Mouse (Mus musculus) limb, embryonic 11.5 days (tissue): ENCODE measurements around the gene 1700123O20Rik. TPM values are rescaled to one million over a fixed set of nuclear protein-coding genes. Genes with fewer than 3 reads are reported as not detected.

Experiments used
- ATAC-seq: fragments of 200-750 bp; cut with Nextera tagmentation; 2 replicates; pipeline ENCODE4 v1.8.0; 2017; ENCODE audit warnings: low read depth; ENCODE audit not compliant: insufficient number of reproducible peaks, low FRiP score, low TSS enrichment
- DNase-seq: peaks from one replicate; pipeline ENCODE4 v3.0.0-alpha.2; 2015; ENCODE audit warnings: low spot score
- H3K27ac ChIP-seq: fragments of 300-500 bp; sonication (generic); replicated peaks from 2 replicates; pipeline ENCODE4 v1.5.1; 2014; ENCODE audit warnings: low read depth, mild to moderate bottlenecking, low read length
- H3K27me3 ChIP-seq: fragments of 300-500 bp; sonication (generic); 2 replicates; pipeline ENCODE4 v1.6.1; 2014; ENCODE audit warnings: mild to moderate bottlenecking, low read length, mixed read lengths; ENCODE audit not compliant: control insufficient read depth, insufficient read depth
- H3K36me3 ChIP-seq: fragments of 300-500 bp; sonication (generic); 2 replicates; pipeline ENCODE4 v1.6.1; 2014; ENCODE audit warnings: mild to moderate bottlenecking, low read length, moderate library complexity, mixed read lengths; ENCODE audit not compliant: control insufficient read depth, insufficient read depth
- H3K4me1 ChIP-seq: fragments of 300-500 bp; sonication (generic); 2 replicates; pipeline ENCODE4 v1.6.1; 2014; ENCODE audit warnings: low read length, mixed read lengths; ENCODE audit not compliant: control insufficient read depth, insufficient read depth
- H3K4me2 ChIP-seq: fragments of 300-500 bp; sonication (generic); 2 replicates; pipeline ENCODE4 v1.6.1; 2014; ENCODE audit warnings: low read depth, mild to moderate bottlenecking, moderate library complexity; ENCODE audit not compliant: severe bottlenecking
- H3K4me3 ChIP-seq: fragments of 300-500 bp; sonication (generic); 2 replicates; pipeline ENCODE4 v1.5.1; 2014; ENCODE audit warnings: low read depth, low read length
- H3K9ac ChIP-seq: fragments of 300-500 bp; sonication (generic); 2 replicates; pipeline ENCODE4 v1.6.1; 2014; ENCODE audit warnings: mild to moderate bottlenecking, low read length
- H3K9me3 ChIP-seq: fragments of 300-500 bp; sonication (generic); 2 replicates; pipeline ENCODE4 v1.6.1; 2016; ENCODE audit warnings: low read length; ENCODE audit not compliant: control insufficient read depth
- WGBS: fragments of 180-500 bp; shearing (Covaris S2); extraction: QIAGEN DNeasy Blood & Tissue Kit; methylation state at CpG from one replicate; pipeline ENCODE4 v1.1.7; 2014; 5-methylcytosine and 5-hydroxymethylcytosine counted together
- polyA plus RNA-seq: library from polyadenylated mRNA; unstranded; fragments of >200 nt; fragmentation: Nextera tagmentation; extraction: Ambion mirVana; gene quantifications from 2 replicates; pipeline ENCODE4 v1.2.1, GENCODE M21; 2014

The 1700123O20Rik gene
- polyA plus RNA-seq, 1 experiment from 2014 or later, result 114 TPM

DNA sequence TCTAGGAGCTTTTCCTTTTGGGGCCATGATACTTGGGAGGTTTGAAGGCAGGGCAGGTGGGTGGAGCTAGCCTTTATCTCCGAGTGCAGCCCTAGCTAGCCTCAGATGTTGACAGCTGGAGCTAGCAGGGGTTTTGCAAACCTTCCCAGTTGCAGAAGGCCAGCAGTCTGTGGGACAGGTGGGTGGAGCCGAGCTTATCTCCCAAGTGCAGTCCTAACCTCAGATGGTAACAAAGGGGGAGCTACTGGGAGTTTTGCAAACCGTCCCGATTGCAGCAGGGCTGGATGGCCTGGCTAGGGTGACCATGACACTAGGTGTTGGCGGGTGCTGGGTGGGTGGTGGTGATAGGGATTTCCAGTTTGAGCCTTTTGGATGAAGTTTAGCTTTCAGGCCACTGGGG lies 19.8 kb downstream of the 1700123O20Rik start:
- no peaks in the 10 kb centered on the region for H3K9me3 ChIP-seq
- DNase-seq (no peak), ATAC-seq (no peak)
- no peak overlapping the region for H3K27ac ChIP-seq
- H3K4me3 ChIP-seq, result no peak overlapping the region
- no peaks in the 10 kb centered on the region for H3K36me3 ChIP-seq
- H3K27me3 ChIP-seq, result 0 out of 2 replicates have a peak, but pooled peaks cover 4% of the 10 kb centered on the region
- no peak overlapping the region for H3K9ac ChIP-seq
- no peak overlapping the region for H3K4me2 ChIP-seq
- H3K4me1 ChIP-seq, result no peaks in the 10 kb centered on the region
- 50% methylated on average over 5 of the region's 5 CpGs for WGBS

DNA sequence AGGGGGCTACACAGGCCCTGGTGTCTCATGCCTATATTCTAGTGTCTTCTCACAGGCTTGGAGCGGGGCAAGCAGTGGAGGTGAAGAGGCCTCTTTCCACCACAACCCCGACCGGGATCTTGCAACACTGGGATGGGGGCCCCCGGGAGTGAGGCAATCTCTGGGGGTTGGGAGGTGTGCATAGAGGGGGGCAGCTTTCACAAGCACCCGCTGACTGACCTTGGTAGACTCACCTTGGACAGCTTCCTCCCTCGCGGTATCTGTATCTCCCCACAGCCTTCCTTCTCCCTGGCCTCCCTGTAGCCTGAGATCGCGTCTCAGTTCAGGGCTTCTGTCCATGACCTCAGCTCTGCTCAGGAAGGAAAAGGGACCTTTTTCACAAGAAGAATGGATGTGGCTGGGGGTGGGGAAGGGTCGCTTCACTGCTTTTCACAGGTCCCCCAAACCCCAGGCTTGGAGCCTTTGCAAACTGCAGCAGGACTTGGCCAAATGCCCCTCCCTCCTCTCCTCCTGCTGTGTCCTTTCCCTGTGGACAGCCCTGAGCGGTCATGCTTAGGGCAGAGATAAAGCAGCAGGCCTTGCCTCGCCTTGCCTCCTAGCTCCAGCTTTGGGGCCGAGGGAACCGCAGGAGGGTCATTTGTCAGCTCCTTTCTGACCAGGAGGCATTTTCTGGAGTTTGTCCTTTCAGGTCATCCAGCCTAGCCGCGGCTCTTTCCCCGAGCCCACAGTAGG lies 20.7 kb downstream of the 1700123O20Rik start:
- Histone ChIP-seq H3K9me3 (no peaks in the 10 kb centered on the region), H3K4me2 (no peak overlapping the region), H3K27ac (no peak overlapping the region), H3K4me3 (no peak overlapping the region), H3K9ac (no peak overlapping the region), H3K4me1 (no peaks in the 10 kb centered on the region), H3K27me3 (0 out of 2 replicates have a peak, but pooled peaks cover 4% of the 10 kb centered on the region), H3K36me3 (no peaks in the 10 kb centered on the region)
- 57% methylated on average over 17 of the region's 17 CpGs for WGBS
- DNase-seq, result no peak
- no peak for ATAC-seq

DNA sequence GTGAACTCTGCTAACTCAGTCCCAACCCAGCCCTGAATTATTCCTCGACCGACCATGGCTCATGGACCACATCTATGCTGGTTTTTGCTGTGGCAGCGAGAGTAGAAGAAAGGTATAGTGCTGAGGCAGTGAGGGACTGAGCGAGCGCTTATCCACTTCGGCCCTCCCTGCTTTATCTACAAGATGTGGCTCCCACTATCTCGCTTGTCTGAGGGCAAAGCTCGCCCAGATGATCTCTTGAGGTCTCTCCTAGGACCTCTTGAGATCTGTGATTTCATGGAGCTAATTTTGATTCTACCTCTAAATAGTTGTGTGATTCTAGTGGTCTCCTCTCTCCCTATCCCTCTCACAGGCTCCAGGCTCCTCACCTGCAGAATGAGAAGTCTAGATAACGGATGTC lies 23.0 kb downstream of the 1700123O20Rik start:
- Histone ChIP-seq H3K4me3 (no peak overlapping the region), H3K9ac (no peak overlapping the region), H3K4me2 (no peak overlapping the region), H3K9me3 (no peaks in the 10 kb centered on the region), H3K27me3 (0 out of 2 replicates have a peak, but pooled peaks cover 2% of the 10 kb centered on the region), H3K27ac (no peak overlapping the region), H3K36me3 (no peaks in the 10 kb centered on the region), H3K4me1 (no peaks in the 10 kb centered on the region)
- ATAC-seq (no peak), DNase-seq (no peak)
- 88% methylated on average over 9 of the region's 9 CpGs for WGBS

DNA sequence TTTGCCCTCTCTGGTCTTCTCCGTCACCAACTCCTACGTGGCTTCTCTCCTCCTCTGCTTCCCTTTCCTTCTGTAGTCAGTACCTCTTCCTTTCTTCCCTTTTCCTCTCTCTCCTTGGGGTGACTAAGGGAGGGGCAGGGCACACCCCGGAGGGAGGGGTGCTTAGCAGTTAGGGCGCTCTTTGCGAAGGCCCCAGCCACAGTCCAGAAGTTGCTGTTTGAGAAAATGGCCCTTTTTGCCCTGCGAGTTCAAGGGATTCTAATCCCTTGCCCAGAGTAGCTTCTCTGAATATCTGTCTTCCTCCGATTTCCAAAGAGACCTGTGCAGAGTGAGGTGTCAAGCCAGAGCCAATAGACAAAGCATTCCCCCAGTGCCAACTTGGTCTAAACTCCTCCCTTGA lies 26.1 kb downstream of the 1700123O20Rik start, which contains the start of gene Cebpe:
TSS of gene Cebpe (minus strand) at position 101 of the 400 bp plus-strand sequence.
- ATAC-seq (no peak), DNase-seq (no peak)
- H3K4me1 ChIP-seq, result no peaks in the 10 kb centered on the region
- H3K9ac ChIP-seq, result no peak within 1 kb of the TSS
- H3K27me3 ChIP-seq, result peaks cover 4% of the 10 kb centered on the region; the same call in 1 of the 2 replicates
- H3K27ac ChIP-seq, result no peak within 1 kb of the TSS
- no peak within 1 kb of the TSS for H3K4me2 ChIP-seq
- H3K4me3 ChIP-seq, result no peak within 1 kb of the TSS
- H3K9me3 ChIP-seq, result no peaks in the 10 kb centered on the region
- H3K36me3 ChIP-seq, result no peaks in the 10 kb centered on the region
- 81% methylated on average over 7 of the region's 7 CpGs for WGBS

DNA sequence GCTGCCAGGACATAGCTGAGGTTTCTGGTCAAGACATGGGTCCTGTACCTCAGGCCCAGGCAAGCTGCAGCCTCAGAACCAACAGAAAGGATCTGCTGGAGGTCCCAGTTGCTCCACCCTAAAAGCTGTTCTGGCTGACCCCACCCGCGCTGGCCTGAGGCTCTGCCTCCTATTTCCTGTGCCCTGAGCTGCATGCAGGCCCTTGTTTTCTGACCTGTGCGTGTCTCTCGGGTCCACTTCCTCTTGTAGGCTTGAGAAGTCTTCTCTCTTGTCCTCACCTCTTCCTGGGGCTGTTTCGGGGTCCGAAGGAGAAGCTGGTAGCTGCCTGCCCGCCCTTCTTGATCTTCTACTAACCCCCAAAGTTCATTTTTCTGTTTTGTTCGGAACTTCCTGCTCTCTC lies 26.8 kb downstream of the 1700123O20Rik start:
- H3K9me3 ChIP-seq, result no peaks in the 10 kb centered on the region
- no peak for ATAC-seq
- no peak overlapping the region for H3K4me3 ChIP-seq
- no peak for DNase-seq
- H3K9ac ChIP-seq, result no peak overlapping the region
- H3K4me2 ChIP-seq, result no peak overlapping the region
- 75% methylated on average over 8 of the region's 8 CpGs for WGBS
- no peaks in the 10 kb centered on the region for H3K4me1 ChIP-seq
- H3K27me3 ChIP-seq, result peaks cover 4% of the 10 kb centered on the region; the same call in 1 of the 2 replicates
- no peak overlapping the region for H3K27ac ChIP-seq
- H3K36me3 ChIP-seq, result no peaks in the 10 kb centered on the region

DNA sequence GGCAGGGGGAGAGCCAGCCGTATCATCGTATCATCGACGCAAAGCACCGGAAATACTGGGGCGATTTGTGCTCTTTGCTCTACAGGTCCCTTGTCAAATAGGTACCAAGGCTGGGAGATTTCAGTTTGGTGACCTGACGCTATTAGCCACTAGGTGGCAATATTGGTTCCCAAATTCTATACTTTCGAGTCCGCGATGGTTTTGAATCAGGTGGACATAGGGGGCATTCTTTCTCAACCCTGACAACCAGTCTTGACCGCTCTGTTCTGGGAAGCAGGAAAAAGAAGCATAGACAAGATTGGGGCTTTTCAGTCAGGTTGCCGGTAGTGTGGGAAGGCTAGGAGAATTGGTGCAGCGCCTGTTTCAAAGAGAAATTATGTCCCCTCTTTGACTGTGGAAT lies 28.1 kb downstream of the 1700123O20Rik start:
- Histone ChIP-seq H3K4me3 (no peak overlapping the region), H3K27me3 (peaks cover 4% of the 10 kb centered on the region; the same call in 1 of the 2 replicates), H3K4me2 (peak overlapping the region; percentile 24), H3K9me3 (no peaks in the 10 kb centered on the region), H3K9ac (no peak overlapping the region), H3K4me1 (no peaks in the 10 kb centered on the region), H3K36me3 (no peaks in the 10 kb centered on the region), H3K27ac (no peak overlapping the region)
- under 1% methylated on average over 13 of the region's 13 CpGs for WGBS
- ATAC-seq (no peak), DNase-seq (peak; percentile 82)

DNA sequence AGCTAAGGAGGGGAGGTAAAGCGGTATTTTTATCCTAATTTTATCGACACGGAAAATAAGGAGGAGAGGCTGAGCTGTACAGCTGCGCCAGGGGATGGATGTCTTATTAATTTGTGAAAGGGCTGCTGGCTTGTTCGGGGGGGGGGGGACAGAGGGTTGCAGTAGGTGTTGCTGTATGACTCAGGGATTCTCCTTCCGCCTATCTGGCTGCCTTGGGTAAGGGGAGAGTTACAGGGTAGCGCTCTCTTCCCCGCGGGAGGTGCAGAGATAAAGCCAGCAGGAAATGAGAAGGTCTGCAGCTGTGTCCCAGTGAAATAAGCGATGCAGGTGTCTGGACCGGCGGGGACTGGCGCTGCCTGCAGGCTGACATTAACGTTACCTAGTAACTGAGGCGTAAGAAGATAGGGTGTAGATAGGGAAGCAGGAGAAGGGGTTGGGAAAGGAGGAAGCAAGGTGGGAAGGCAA lies 28.6 kb downstream of the 1700123O20Rik start:
- no peak overlapping the region for H3K9ac ChIP-seq
- H3K27me3 ChIP-seq, result peaks cover 4% of the 10 kb centered on the region; the same call in 1 of the 2 replicates
- no peaks in the 10 kb centered on the region for H3K4me1 ChIP-seq
- H3K27ac ChIP-seq, result no peak overlapping the region
- H3K36me3 ChIP-seq, result no peaks in the 10 kb centered on the region
- H3K9me3 ChIP-seq, result no peaks in the 10 kb centered on the region
- DNase-seq (no peak), ATAC-seq (no peak)
- peak overlapping the region; percentile 24 for H3K4me2 ChIP-seq
- 2% methylated on average over 15 of the region's 15 CpGs for WGBS
- no peak overlapping the region for H3K4me3 ChIP-seq

DNA sequence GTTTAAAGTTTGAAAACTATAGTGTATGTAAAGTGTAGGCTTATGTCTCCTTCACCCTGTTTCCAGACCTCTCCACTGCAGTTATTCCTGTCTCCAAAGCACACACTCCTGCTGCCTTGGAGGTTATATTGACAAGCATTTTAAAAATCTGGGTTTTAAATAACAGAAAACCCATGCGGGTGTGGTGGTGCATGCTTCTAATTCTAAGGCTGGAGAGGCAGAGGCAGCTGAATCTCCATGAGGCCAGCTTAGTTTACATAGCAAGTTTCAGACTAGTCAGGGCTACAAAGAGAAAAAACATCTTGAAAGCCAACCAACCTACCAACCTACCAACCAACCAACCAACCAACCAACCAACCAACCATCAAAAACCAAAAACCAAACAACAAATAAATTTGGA lies 29.4 kb downstream of the 1700123O20Rik start:
- DNase-seq, result no peak
- H3K4me3 ChIP-seq, result no peak overlapping the region
- WGBS, result 57% methylated on average over 1 of the region's 1 CpGs
- H3K9me3 ChIP-seq, result no peaks in the 10 kb centered on the region
- no peak overlapping the region for H3K9ac ChIP-seq
- H3K36me3 ChIP-seq, result no peaks in the 10 kb centered on the region
- H3K27ac ChIP-seq, result no peak overlapping the region
- ATAC-seq, result no peak
- peaks cover 4% of the 10 kb centered on the region; the same call in 1 of the 2 replicates for H3K27me3 ChIP-seq
- H3K4me1 ChIP-seq, result no peaks in the 10 kb centered on the region
- H3K4me2 ChIP-seq, result no peak overlapping the region
